Mouse (Mus musculus) hindbrain, embryonic 15.5 days (tissue): Measurements from ENCODE around the gene Tmem213. TPM values are rescaled to one million over a fixed set of nuclear protein-coding genes. Genes with fewer than 3 reads are reported as not detected.

Source experiments
- ATAC-seq: fragments of 200-750 bp; cut with Nextera tagmentation; 2 replicates; pipeline ENCODE4 v1.8.0; 2017; ENCODE audit warnings: low read depth, moderate number of reproducible peaks, moderate TSS enrichment; ENCODE audit not compliant: low FRiP score
- H3K27ac ChIP-seq: fragments of 300-500 bp; sonication (generic); replicated peaks from 2 replicates; pipeline ENCODE4 v1.5.1; 2015; ENCODE audit warnings: mild to moderate bottlenecking, inconsistent platforms
- H3K27me3 ChIP-seq: fragments of 300-500 bp; sonication (generic); 2 replicates; pipeline ENCODE4 v1.6.1; 2015; ENCODE audit warnings: control low read depth, inconsistent platforms
- H3K36me3 ChIP-seq: fragments of 300-500 bp; sonication (generic); 2 replicates; pipeline ENCODE4 v1.6.1; 2015; ENCODE audit warnings: control low read depth, inconsistent platforms
- H3K4me1 ChIP-seq: fragments of 300-500 bp; sonication (generic); replicated peaks from 2 replicates; pipeline ENCODE4 v1.6.1; 2015; ENCODE audit warnings: control low read depth, inconsistent platforms
- H3K4me2 ChIP-seq: fragments of 300-500 bp; sonication (generic); 2 replicates; pipeline ENCODE4 v1.6.1; 2015; ENCODE audit warnings: moderate library complexity, mild to moderate bottlenecking, inconsistent platforms
- H3K4me3 ChIP-seq: fragments of 300-500 bp; sonication (generic); 2 replicates; pipeline ENCODE4 v1.5.1; 2015; ENCODE audit warnings: mild to moderate bottlenecking, inconsistent platforms
- H3K9ac ChIP-seq: fragments of 300-500 bp; sonication (generic); 2 replicates; pipeline ENCODE4 v1.6.1; 2015; ENCODE audit warnings: inconsistent platforms
- H3K9me3 ChIP-seq: fragments of 300-500 bp; sonication (generic); 2 replicates; pipeline ENCODE4 v1.6.1; 2016; ENCODE audit warnings: control low read depth, inconsistent platforms
- WGBS: fragments of 180-500 bp; shearing (Covaris S2); methylation state at CpG from one replicate; pipeline ENCODE4 v1.1.7; 2015; 5-methylcytosine and 5-hydroxymethylcytosine counted together
- polyA plus RNA-seq: library from polyadenylated mRNA; unstranded; fragments of >200 nt; fragmentation: Nextera tagmentation; extraction: Ambion mirVana; gene quantifications from 2 replicates; pipeline ENCODE4 v1.2.1, GENCODE M21; 2015

Tmem213 gene
- polyA plus RNA-seq, 1 experiment from 2014 or later = not detected

GRCm38 (mm10) chr6:38087242-38088026 lies 21.6 kb upstream of the Tmem213 start:
- Histone ChIP-seq H3K9ac (no peak overlapping the region), H3K27me3 (no peaks in the 10 kb centered on the region), H3K36me3 (no peaks in the 10 kb centered on the region), H3K4me3 (no peak overlapping the region), H3K9me3 (no peaks in the 10 kb centered on the region), H3K27ac (no peak overlapping the region), H3K4me1 (no peaks in the 10 kb centered on the region), H3K4me2 (no peak overlapping the region)
- 76% methylated on average over 9 of the region's 9 CpGs for WGBS
- no peak for ATAC-seq

- Histone ChIP-seq H3K4me3 (no peak overlapping the region), H3K27me3 (no peaks in the 10 kb centered on the region), H3K27ac (no peak overlapping the region), H3K4me1 (no peaks in the 10 kb centered on the region), H3K36me3 (no peaks in the 10 kb centered on the region), H3K4me2 (no peak overlapping the region), H3K9ac (no peak overlapping the region), H3K9me3 (no peaks in the 10 kb centered on the region)
- 97% methylated on average over 8 of the region's 8 CpGs for WGBS
- no peak for ATAC-seq
Observed at GRCm38 (mm10) chr6:38092539-38092938, 16.5 kb upstream of the Tmem213 start.

- H3K4me1 ChIP-seq = no peaks in the 10 kb centered on the region
- no peaks in the 10 kb centered on the region for H3K36me3 ChIP-seq
- H3K27ac ChIP-seq = no peak overlapping the region
- 92% methylated on average over 10 of the region's 10 CpGs for WGBS
- H3K4me3 ChIP-seq = no peak overlapping the region
- H3K9ac ChIP-seq = no peak overlapping the region
- H3K9me3 ChIP-seq = no peaks in the 10 kb centered on the region
- no peak for ATAC-seq
- H3K4me2 ChIP-seq = no peak overlapping the region
- no peaks in the 10 kb centered on the region for H3K27me3 ChIP-seq
Observed at GRCm38 (mm10) chr6:38094701-38095100, 14.4 kb upstream of the Tmem213 start.

- no peak overlapping the region for H3K4me3 ChIP-seq
- H3K9me3 ChIP-seq = no peaks in the 10 kb centered on the region
- no peaks in the 10 kb centered on the region for H3K27me3 ChIP-seq
- H3K36me3 ChIP-seq = no peaks in the 10 kb centered on the region
- no peak overlapping the region for H3K9ac ChIP-seq
- no peak overlapping the region for H3K27ac ChIP-seq
- no peak for ATAC-seq
- 74% methylated on average over 5 of the region's 5 CpGs for WGBS
- no peaks in the 10 kb centered on the region for H3K4me1 ChIP-seq
- no peak overlapping the region for H3K4me2 ChIP-seq
Observed at GRCm38 (mm10) chr6:38096961-38097370, 12.1 kb upstream of the Tmem213 start.

- H3K36me3 ChIP-seq = no peaks in the 10 kb centered on the region
- H3K4me2 ChIP-seq = no peak overlapping the region
- no peak for ATAC-seq
- no peaks in the 10 kb centered on the region for H3K27me3 ChIP-seq
- H3K9ac ChIP-seq = no peak overlapping the region
- no peaks in the 10 kb centered on the region for H3K9me3 ChIP-seq
- H3K4me1 ChIP-seq = no peaks in the 10 kb centered on the region
- H3K27ac ChIP-seq = no peak overlapping the region
- H3K4me3 ChIP-seq = no peak overlapping the region
- whole genome bisulfite sequencing = 87% methylated on average over 7 of the region's 7 CpGs
Observed at GRCm38 (mm10) chr6:38102216-38102795, 6.7 kb upstream of the Tmem213 start.

- WGBS = 60% methylated on average over 6 of the region's 6 CpGs
- H3K36me3 ChIP-seq = no peaks in the 10 kb centered on the region
- ATAC-seq = no peak
Observed at GRCm38 (mm10) chr6:38103775-38104174, 5.3 kb upstream of the Tmem213 start.

GRCm38 (mm10) chr6:38105924-38106323 lies 3.1 kb upstream of the Tmem213 start:
- no peaks in the 10 kb centered on the region for H3K27me3 ChIP-seq
- 85% methylated on average over 9 of the region's 9 CpGs for WGBS
- ATAC-seq = no peak
- H3K9me3 ChIP-seq = no peaks in the 10 kb centered on the region
- no peak overlapping the region for H3K4me3 ChIP-seq
- no peak overlapping the region for H3K4me2 ChIP-seq
- H3K4me1 ChIP-seq = no peaks in the 10 kb centered on the region
- no peaks in the 10 kb centered on the region for H3K36me3 ChIP-seq
- H3K27ac ChIP-seq = no peak overlapping the region
- H3K9ac ChIP-seq = no peak overlapping the region

More at GRCm38 (mm10) chr6:38103775-38104174, 5.3 kb upstream of the Tmem213 start:
- Histone ChIP-seq H3K4me1 (no peaks in the 10 kb centered on the region), H3K4me3 (no peak overlapping the region), H3K27me3 (no peaks in the 10 kb centered on the region), H3K9me3 (no peaks in the 10 kb centered on the region), H3K4me2 (no peak overlapping the region), H3K27ac (no peak overlapping the region), H3K9ac (no peak overlapping the region)

GRCm38 (mm10) chr6:38108449-38108848 lies 606 bp upstream of the Tmem213 start:
- H3K9me3 ChIP-seq = no peaks in the 10 kb centered on the region
- H3K4me3 ChIP-seq = no peak overlapping the region
- no peaks in the 10 kb centered on the region for H3K4me1 ChIP-seq
- H3K27ac ChIP-seq = no peak overlapping the region
- H3K9ac ChIP-seq = no peak overlapping the region
- WGBS = 97% methylated on average over 5 of the region's 5 CpGs
- no peaks in the 10 kb centered on the region for H3K27me3 ChIP-seq
- H3K4me2 ChIP-seq = no peak overlapping the region
- ATAC-seq = no peak
- H3K36me3 ChIP-seq = no peaks in the 10 kb centered on the region

GRCm38 (mm10) chr6:38109871-38110270 lies 816 bp downstream of the Tmem213 start:
- no peaks in the 10 kb centered on the region for H3K36me3 ChIP-seq
- H3K4me3 ChIP-seq = no peak overlapping the region
- ATAC-seq = no peak
- WGBS = 19% methylated on average over 9 of the region's 9 CpGs
- no peak overlapping the region for H3K9ac ChIP-seq
- H3K27me3 ChIP-seq = no peaks in the 10 kb centered on the region
- no peak overlapping the region for H3K27ac ChIP-seq
- H3K4me1 ChIP-seq = no peaks in the 10 kb centered on the region
- no peaks in the 10 kb centered on the region for H3K9me3 ChIP-seq
- H3K4me2 ChIP-seq = no peak overlapping the region; the same call in 1 of the 2 replicates

GRCm38 (mm10) chr6:38110859-38111258 lies 1.8 kb downstream of the Tmem213 start:
- no peak overlapping the region for H3K9ac ChIP-seq
- H3K27me3 ChIP-seq = no peaks in the 10 kb centered on the region
- no peaks in the 10 kb centered on the region for H3K4me1 ChIP-seq
- WGBS = 84% methylated on average over 9 of the region's 9 CpGs
- H3K9me3 ChIP-seq = no peaks in the 10 kb centered on the region
- no peak overlapping the region for H3K4me3 ChIP-seq
- H3K27ac ChIP-seq = no peak overlapping the region
- H3K4me2 ChIP-seq = no peak overlapping the region
- H3K36me3 ChIP-seq = no peaks in the 10 kb centered on the region
- ATAC-seq = no peak

- WGBS = 72% methylated on average over 4 of the region's 4 CpGs
Observed at GRCm38 (mm10) chr6:38116107-38116770, 7.2 kb downstream of the Tmem213 start.

GRCm38 (mm10) chr6:38118341-38118740 lies 9.3 kb downstream of the Tmem213 start:
- H3K9me3 ChIP-seq = no peaks in the 10 kb centered on the region
- WGBS = 91% methylated on average over 6 of the region's 6 CpGs
- no peak overlapping the region for H3K9ac ChIP-seq
- no peaks in the 10 kb centered on the region for H3K4me1 ChIP-seq
- no peaks in the 10 kb centered on the region for H3K27me3 ChIP-seq
- H3K36me3 ChIP-seq = no peaks in the 10 kb centered on the region
- no peak for ATAC-seq
- H3K4me2 ChIP-seq = no peak overlapping the region
- no peak overlapping the region for H3K4me3 ChIP-seq
- H3K27ac ChIP-seq = no peak overlapping the region

More at GRCm38 (mm10) chr6:38116107-38116770, 7.2 kb downstream of the Tmem213 start:
- Histone ChIP-seq H3K27me3 (no peaks in the 10 kb centered on the region), H3K36me3 (no peaks in the 10 kb centered on the region), H3K9ac (no peak overlapping the region), H3K9me3 (no peaks in the 10 kb centered on the region), H3K4me1 (no peaks in the 10 kb centered on the region), H3K27ac (no peak overlapping the region), H3K4me2 (no peak overlapping the region), H3K4me3 (no peak overlapping the region)
- ATAC-seq = no peak
